Mouse (Mus musculus): ENCODE measurements around the gene Cpe.

- TF ChIP-seq CTCF (IDR thresholded peaks at IDR 0.05; ENCODE audit: control insufficient read depth, insufficient read depth, insufficient read length): no peak
- no peak for TF ChIP-seq USF1 (IDR thresholded peaks at IDR 0.05; ENCODE audit: low read depth)
Measured at GRCm38 (mm10) chr8:64728156-64728555, 35.3 kb upstream of the Cpe start.

Measured in C2C12 (cell line).